Mouse (Mus musculus): Measurements from ENCODE around the gene Rcn2.

Gene Rcn2

GRCm38 (mm10) chr9:56092102-56092501 lies 50.5 kb downstream of the Rcn2 start:
- intact Hi-C loops (cut with DNase I), result no loop called here

- intact Hi-C loops (cut with DNase I), result no loop called here
Measured at GRCm38 (mm10) chr9:56097584-56098298, 56.1 kb downstream of the Rcn2 start.

DNA sequence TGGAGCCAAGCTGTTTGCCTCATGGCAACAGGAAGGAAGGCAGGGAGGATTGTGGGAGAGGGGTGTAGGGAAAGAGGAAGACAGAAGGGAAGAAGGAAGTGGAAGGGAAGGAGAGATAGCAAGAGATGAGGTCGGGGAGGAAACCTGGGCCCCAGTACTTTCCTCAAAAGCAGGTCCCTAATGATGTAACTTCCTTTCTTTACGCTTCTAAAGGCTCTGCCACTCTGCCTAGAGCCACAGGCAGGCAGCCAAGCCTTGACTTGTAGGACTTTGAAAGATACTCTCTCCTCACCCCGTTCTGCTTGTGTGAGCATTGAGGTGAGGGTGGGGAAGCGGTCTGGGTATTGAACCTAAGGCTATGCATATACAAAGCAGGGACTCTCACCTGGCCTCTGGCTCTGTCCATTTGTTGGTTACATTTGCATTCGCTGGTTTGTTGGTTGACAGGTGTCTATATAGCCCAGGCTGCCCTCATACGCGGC lies 58.4 kb downstream of the Rcn2 start:
- intact Hi-C loops (cut with DNase I), result no loop called here

- intact Hi-C loops (cut with DNase I), result no loop called here
Measured at GRCm38 (mm10) chr9:56101022-56101421, 59.4 kb downstream of the Rcn2 start.

- intact Hi-C loops (cut with DNase I), result no loop called here
Measured at GRCm38 (mm10) chr9:56104921-56105320, 63.3 kb downstream of the Rcn2 start.

DNA sequence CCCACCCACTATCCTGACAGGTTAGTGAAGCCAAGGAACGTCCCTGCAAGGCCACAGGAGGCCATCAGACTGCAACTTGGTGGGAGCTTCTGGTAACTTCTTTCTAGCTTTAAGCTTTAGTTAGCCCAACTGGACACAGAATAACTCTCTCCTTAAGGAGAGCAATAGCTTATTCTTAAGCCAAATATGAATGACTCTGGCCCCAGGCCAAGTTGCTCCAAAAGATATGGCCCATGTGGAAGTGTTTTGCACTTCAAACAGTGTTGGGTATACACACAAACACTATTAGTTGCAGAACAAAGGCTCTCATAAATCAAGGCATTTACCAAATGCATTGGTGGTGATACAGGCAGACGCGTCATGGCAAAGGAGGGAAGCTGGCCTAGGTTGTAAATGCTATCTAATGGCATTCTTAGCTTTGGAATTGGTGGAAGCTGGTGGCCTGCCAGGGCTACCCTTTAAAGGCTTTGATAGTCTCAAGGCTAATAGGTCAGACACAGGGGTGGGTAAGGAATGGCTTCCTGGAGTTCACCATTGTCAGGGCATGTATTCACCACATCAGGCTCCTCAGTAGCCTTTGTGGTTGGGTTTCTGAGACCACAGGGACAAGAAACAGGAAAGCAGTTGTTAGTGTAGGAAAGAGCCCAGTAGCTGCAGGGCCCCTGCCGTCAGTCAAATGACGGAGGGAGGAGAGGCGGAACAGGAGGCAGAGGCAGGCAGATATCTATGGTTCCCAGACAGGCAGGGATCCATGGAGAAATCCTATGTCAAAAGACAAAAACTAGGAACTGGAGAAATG lies 64.8 kb downstream of the Rcn2 start:
- intact Hi-C loops (cut with DNase I), result no loop called here

DNA sequence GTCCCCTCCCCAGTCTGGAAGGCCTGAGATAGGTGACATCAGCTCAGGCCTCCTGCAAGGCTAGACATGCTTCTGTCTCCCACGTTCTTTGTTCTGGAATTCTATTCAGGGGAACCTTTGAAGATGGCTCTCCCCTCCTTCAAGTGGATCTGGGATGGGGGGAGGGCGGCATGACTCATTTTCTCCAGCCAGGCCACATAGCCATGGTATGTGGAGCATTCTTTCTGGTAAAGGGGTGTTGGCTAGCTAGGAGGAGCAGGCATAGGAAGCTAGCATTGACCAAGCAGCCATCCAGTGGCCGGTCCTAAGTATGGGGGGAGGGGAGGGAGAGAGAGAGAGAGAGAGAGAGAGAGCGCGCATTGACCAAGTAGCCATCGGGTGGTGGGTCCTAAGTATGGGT lies 65.9 kb downstream of the Rcn2 start:
- intact Hi-C loops (cut with DNase I), result no loop called here

DNA sequence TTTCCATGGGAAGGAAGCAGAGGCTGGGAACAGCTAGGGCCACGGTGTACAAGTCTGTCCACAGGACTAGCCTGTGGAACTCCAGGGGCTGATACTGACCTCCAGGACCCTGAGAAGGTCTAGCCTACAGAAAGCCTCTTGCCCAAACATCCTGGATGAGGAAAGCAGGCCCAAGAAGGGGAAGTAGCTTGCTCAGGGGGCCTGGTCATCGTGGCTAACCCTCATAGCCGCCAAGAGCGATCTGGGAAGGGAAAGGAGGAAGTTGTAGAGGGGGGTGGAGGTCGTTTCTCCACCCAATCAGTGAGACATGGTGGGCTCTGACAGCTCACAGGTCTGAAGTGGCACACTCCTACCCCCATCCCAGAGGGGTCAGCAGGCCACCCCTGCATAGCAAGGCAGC lies 66.5 kb downstream of the Rcn2 start:
- intact Hi-C loops (cut with DNase I), result no loop called here
